Mouse (Mus musculus): ENCODE data around the gene Slco4a1. TPM values are rescaled to one million over a fixed set of nuclear protein-coding genes. Genes with fewer than 3 reads are reported as not detected.

The Slco4a1 gene
- polyA plus RNA-seq, 1 experiment from 2014 or later, result 0.78 TPM

GRCm38 (mm10) chr2:180513019-180513418, 57.0 kb downstream of the Slco4a1 start:
- no peak overlapping the region for H3K4me3 ChIP-seq
- H3K4me1 ChIP-seq, result peaks cover 22% of the 10 kb centered on the region
- 0 out of 2 replicates have a peak overlapping the region, but pooled peaks have one; percentile 1 for H3K9ac ChIP-seq
- no peaks in the 10 kb centered on the region for H3K9me3 ChIP-seq
- H3K27me3 ChIP-seq, result 0 out of 2 replicates have a peak, but pooled peaks cover 5% of the 10 kb centered on the region
- H3K27ac ChIP-seq, result no peak overlapping the region
- no peaks in the 10 kb centered on the region for H3K36me3 ChIP-seq
- no peak for ATAC-seq (ENCODE audit: insufficient number of reproducible peaks, low FRiP score, low TSS enrichment, low read depth)
- 56% methylated on average over 3 of the region's 3 CpGs for WGBS
- no peak overlapping the region for H3K4me2 ChIP-seq

- H3K27ac ChIP-seq, result no peak overlapping the region
- no peak overlapping the region for H3K4me2 ChIP-seq
- 44% methylated on average over 4 of the region's 4 CpGs for WGBS
- no peak overlapping the region for H3K9ac ChIP-seq
- no peaks in the 10 kb centered on the region for H3K36me3 ChIP-seq
- H3K27me3 ChIP-seq, result 0 out of 2 replicates have a peak, but pooled peaks cover 5% of the 10 kb centered on the region
- peaks cover 22% of the 10 kb centered on the region for H3K4me1 ChIP-seq
- ATAC-seq (ENCODE audit: insufficient number of reproducible peaks, low FRiP score, low TSS enrichment, low read depth), result no peak
- H3K4me3 ChIP-seq, result no peak overlapping the region
- no peaks in the 10 kb centered on the region for H3K9me3 ChIP-seq
Measured at GRCm38 (mm10) chr2:180513835-180514234, 57.8 kb downstream of the Slco4a1 start.

GRCm38 (mm10) chr2:180521437-180522221, 65.6 kb downstream of the Slco4a1 start:
- Histone ChIP-seq H3K4me2 (no peak overlapping the region), H3K27ac (no peak overlapping the region), H3K4me3 (no peak overlapping the region), H3K27me3 (no peaks in the 10 kb centered on the region), H3K9me3 (no peaks in the 10 kb centered on the region), H3K9ac (no peak overlapping the region), H3K36me3 (no peaks in the 10 kb centered on the region), H3K4me1 (no peaks in the 10 kb centered on the region)
- no peak for ATAC-seq (ENCODE audit: insufficient number of reproducible peaks, low FRiP score, low TSS enrichment, low read depth)
- 77% methylated on average over 5 of the region's 5 CpGs for WGBS

- no peak for ATAC-seq (ENCODE audit: insufficient number of reproducible peaks, low FRiP score, low TSS enrichment, low read depth)
Measured at GRCm38 (mm10) chr2:180522825-180523224, 66.8 kb downstream of the Slco4a1 start.

More at GRCm38 (mm10) chr2:180522825-180523224, 66.8 kb downstream of the Slco4a1 start:
- WGBS, result 59% methylated on average over 4 of the region's 4 CpGs
- Histone ChIP-seq H3K4me1 (no peaks in the 10 kb centered on the region), H3K27me3 (peaks cover 5% of the 10 kb centered on the region; the same call in 1 of the 2 replicates), H3K36me3 (no peaks in the 10 kb centered on the region), H3K4me2 (no peak overlapping the region), H3K27ac (no peak overlapping the region), H3K9ac (no peak overlapping the region), H3K4me3 (no peak overlapping the region), H3K9me3 (no peaks in the 10 kb centered on the region)

Other genes starting within 250 kb of the Slco4a1 start
- 24.5 and 25.9 TPM in 2 replicates for gene Lama5, start 230.4 kb upstream of the Slco4a1 start, polyA plus RNA-seq (2015; fragmentation: Nextera tagmentation; extraction: Ambion mirVana)
- gene Rps21, start 198.9 kb upstream of the Slco4a1 start, polyA plus RNA-seq (2015; fragmentation: Nextera tagmentation; extraction: Ambion mirVana), result 429 and 600 TPM in 2 replicates
- 9.3 and 12.5 TPM in 2 replicates for gene Cables2, start 182.7 kb upstream of the Slco4a1 start, polyA plus RNA-seq (2015; fragmentation: Nextera tagmentation; extraction: Ambion mirVana)
- gene Rbbp8nl, start 166.4 kb upstream of the Slco4a1 start, polyA plus RNA-seq (2015; fragmentation: Nextera tagmentation; extraction: Ambion mirVana), result 2.0 and 2.3 TPM in 2 replicates
- gene Gata5, start 121.5 kb upstream of the Slco4a1 start, polyA plus RNA-seq (2015; fragmentation: Nextera tagmentation; extraction: Ambion mirVana), result not detected in 2 replicates
- 0.32 and 0.43 TPM in 2 replicates for gene Ntsr1, start 43.7 kb downstream of the Slco4a1 start, polyA plus RNA-seq (2015; fragmentation: Nextera tagmentation; extraction: Ambion mirVana)
- gene Mrgbp, start 125.1 kb downstream of the Slco4a1 start, polyA plus RNA-seq (2015; fragmentation: Nextera tagmentation; extraction: Ambion mirVana), result 28.6 and 30.3 TPM in 2 replicates
- 57.3 and 60.6 TPM in 2 replicates for gene Ogfr, start 133.0 kb downstream of the Slco4a1 start, polyA plus RNA-seq (2015; fragmentation: Nextera tagmentation; extraction: Ambion mirVana)
- 412 and 416 TPM in 2 replicates for gene Col9a3, start 141.5 kb downstream of the Slco4a1 start, polyA plus RNA-seq (2015; fragmentation: Nextera tagmentation; extraction: Ambion mirVana)
- 0.22 and 0.45 TPM in 2 replicates for gene Tcfl5, start 186.5 kb downstream of the Slco4a1 start, polyA plus RNA-seq (2015; fragmentation: Nextera tagmentation; extraction: Ambion mirVana)